Mouse (Mus musculus): ENCODE data around the gene Mapk1ip1.

DNA sequence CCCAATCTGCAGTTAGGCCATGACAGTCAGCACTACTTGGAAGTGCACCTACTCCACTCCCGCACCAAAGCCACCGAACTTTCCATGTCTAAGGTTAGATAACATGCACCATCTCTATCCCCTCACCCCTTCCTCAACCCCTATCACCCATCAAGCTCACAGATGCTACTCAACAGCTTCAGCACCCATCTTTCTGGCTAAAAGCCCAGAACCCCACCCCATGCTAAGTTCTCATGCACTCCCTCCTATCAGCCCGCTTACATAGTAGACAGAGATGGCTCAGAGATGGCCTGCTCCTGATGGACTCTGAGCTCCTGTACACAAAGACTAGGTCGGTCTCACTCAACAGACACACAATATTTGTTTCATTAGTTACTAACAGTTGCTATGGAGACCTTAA, 2.7 kb downstream of the Mapk1ip1 start:
- TF ChIP-seq ZNF384 (IDR thresholded peaks at IDR 0.05; ENCODE audit: low read depth, low read length) (no peak), CHD2 (IDR thresholded peaks at IDR 0.05; ENCODE audit: low read depth, low read length) (no peak)
